Mouse (Mus musculus) spleen, postnatal 10 days (tissue): ENCODE results near the gene Slc41a2.
"Not testable (repeated sequence)": the region's sequence is repeated elsewhere in the genome, so short reads cannot be mapped to it uniquely, and the experiment has no call there.

Experiments
- DNase-seq, 2 experiments: peaks; one replicate each; pipeline ENCODE4 v3.0.0; 2021 to 2022; ENCODE audit warnings: low spot score in 2 of 2

Slc41a2 gene

DNA sequence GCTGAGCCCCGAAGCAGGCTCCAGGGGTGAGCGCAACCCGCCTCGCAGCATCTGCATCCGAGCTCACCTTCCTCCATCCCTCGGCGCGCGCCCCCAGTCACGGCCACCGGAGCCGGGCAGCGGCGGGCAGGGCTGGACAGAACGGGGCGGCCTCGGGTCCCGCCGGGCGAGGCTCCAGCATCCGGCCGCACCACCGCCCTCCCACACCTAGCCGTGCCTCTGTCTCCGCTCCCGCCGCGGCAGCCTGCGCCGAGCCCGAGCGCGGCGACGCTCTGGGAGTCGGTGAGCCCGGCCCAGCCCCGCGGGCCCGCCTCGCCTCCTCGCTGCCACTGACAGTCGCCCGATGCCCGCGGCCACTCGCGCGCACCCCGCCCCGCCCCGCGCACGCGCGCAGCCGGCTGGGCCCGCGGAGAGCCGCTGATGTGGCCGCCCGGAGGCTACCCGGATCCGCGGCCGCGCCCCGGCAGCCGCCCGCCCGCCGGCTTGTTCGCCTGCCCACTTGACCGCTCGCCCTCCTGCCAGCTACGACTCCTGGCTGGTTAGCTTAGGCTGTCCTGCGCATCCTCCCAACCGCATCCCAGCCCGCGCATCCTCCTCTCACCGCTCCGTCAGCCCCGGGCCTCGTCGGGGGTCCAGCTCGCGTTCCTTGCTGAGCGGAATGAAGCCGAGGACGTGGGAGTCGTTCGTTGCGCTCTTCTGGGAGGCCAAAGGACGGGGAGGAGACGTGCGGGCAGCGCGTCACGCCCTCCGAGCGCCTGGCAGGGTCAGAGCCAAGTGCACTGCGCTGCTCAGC is at the start of gene Slc41a2:
TSS of gene Slc41a2 (minus strand) at position 724 of the 793 bp plus-strand sequence.
- DNase-seq, result peak; percentile 24 to 49

DNA sequence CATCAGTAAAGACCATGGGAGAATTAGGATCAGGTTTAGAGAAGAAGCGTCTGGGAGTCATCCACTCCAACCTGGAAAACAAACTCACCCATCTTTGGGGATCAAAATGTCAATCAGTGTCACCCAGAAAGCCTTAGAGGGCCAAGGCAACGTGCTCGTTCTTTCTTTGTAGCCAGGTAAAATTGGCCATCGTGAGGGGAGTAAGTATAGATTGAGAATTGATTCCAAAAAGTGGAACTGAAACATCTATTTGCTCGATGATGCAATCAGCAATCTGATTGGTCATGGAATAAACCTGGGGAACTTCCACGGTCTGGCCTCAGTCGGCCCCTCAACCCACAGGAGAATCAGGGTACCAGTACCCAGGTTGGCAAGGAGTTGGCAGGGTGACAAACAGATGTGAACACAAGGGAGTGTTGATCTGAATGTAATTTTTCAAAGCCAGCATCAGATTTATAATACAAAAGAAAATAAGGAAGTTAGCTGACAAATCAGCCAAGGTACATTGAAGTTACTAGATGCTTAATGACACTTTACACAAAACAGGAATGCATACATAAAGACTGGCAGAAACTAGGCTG is 47.7 kb upstream of the Slc41a2 start:
- no peak for DNase-seq

DNA sequence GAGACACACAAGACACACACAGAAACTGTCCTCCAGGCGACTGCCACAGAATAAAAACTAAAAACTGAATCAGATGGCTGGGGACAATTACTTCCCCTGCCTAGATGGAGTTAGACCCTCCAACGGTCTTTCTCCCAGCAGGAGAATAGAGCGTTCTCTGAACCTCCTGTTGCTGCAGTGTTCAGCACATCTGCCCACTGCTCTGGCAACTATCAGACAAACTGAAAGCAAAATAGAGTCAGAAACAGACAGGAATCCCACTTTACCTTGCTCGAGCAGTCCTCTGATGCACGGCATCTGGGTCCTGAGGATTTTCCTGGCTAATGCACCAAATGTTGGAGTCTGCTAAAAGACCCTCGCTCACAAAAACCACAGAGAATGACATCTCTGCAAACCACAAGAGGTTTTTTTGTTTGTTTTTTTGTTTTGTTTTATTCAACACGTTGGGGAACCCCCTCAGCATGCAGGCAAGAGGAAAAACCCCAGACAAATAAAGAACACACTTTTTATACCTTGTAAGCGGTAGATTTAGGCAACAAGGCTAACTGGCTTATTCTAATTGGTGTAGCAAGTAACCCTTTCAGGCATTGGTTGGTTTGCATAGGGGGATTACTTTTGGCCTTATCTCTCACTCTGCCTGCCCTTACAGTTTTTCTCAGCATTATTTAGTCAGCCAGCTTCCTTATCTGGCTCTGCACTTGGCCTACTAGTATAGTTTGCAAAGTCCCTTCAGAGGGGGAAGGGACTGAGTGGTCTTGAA is 47.0 kb upstream of the Slc41a2 start:
- no peak for DNase-seq

DNA sequence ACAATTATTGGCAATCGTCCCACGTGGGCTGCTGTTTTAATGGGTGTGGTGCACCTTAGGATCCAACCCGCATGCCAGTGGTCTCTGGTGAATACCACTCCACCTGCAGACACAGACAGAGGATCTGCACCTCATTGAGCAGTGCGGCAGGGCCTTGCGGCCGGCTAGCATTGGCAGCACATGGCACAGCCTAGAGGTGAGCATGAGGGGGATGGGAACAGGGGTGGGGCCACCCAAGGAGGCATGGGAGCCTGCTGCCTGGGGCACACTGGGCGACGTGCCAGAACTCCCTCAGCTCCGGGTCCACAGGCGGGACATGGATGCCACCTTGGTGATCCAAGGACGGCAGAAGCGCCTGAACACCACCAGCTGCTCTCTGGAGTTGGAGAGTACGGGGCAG is 46.2 kb upstream of the Slc41a2 start:
- no peak for DNase-seq

DNA sequence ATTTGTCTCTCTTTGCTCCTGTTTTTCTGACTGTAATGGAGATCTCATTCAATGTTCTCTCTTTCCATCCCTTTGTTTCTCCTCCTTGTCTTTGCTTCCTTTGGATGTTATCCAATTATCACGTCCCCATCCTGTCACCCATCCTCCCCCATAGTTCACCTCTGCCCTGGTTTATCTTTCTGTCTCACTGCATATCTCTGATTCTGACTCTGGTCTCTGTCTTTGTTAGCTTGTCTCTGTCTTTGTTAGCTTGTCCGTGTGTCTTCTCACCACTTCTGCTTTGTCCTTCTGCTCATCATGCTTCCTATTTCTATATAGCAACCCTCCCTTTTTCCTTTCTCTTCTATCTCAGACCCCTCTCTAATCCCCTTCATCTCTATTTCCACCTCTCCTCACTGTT is 45.3 kb upstream of the Slc41a2 start:
- no peak for DNase-seq

DNA sequence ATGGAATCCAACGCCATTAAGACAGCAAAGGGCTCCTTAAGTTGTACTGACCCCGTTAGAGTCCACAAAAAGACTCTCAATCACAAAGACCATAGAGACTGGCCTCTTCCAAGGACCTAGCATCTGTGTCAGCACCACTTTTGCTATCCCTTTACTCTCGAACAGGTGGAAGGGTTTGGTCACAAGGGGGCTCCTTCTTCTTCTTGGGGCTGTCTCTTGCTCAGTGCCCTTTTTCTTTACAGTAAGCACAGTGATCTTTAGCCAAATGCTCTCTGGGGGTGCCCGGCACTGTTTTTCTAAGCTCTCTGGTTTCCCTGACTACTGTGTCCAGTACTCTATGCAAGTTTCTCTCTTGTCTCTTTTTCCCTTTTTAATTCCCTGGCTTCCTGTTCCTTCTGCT is 44.8 kb upstream of the Slc41a2 start:
- no peak for DNase-seq

DNA sequence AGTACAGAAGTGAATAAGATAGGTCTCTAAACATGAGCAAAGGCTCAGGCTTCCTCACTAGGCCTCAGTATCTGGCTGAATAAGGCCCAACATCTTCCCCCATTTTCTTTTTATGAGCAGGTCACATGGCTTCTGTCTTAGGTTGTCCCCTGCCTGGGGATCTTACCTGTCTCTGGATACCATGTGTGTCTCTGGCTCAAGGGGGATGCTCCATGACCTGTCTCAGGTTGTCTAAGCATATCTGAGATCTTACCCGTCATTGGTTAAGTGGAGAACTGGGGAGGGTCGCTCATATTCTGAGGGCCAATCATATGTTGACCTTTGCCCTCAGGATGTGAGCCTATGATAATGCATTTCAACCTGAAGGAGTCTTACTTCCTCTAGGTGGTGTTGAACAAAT is 42.8 kb upstream of the Slc41a2 start:
- DNase-seq, result no peak

DNA sequence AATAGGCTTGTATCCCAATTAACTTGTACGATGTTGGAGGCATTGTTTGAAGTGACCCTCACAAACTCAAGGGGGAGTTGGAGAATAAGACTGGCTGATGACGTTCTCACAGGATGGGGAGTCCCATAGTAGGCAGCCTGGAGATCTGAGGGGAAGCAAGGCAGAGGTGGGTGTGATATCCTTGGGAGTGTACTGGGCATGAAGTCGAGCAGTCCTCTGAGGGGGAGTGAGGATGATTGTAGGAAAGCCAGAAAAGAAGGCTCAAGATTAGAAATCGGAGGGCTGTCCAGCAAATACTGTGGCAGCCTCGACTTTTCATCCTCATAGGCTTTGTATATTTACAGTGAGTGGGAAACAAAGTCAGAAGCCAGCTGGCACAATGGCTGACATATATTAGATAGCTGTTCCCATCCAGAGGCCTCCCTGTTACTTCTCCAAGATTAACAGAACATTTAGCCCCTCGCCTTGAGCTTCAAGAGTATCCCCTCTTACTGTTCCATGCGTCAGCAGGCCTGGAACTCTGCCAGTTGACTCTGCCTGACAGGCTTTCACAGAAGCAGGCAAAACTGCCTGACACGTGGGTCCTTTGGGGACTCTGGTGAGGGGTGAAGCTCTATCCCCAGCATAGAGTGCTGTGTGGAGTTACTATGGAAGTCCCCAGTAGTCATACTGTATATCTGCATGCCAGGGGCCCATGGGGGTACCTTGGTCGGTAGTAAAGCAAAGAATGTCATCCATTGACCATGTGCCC is 40.6 kb upstream of the Slc41a2 start:
- DNase-seq, result no peak

DNA sequence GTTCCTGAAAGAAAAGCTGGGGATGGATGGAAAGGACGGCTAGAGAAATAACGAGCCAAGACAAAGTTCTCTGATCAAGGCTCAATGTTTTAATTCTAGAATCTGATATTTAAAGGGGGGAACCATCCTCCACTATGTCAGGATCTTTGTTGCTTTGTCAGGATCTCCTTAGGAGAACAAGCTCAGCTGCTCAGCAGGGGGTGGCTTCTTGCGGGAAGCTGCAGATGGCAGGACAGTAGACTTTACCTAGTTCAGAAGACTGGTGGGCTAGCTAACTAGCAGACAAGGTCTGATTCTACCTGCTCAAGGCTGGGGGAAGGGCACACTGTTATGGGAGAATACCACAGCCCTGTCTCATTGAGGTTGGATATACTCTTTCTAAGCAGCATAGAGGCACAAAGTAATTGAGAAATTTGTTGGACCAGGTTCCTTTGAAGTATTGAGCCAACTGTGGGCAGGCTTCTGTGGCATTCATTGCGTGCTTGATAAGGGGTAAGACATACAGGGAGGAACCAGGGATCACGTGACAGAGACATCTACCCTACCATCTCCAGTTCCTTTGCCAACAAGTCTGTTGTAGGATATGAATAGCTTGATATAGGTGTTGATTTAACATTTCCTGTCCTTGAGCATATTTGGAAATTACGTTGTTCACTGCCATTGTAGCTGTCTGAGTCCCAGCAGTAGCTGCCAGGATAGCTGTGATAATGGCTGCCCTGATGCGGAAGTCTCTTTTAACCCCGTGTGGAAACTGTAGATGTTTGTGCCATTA is 39.4 kb upstream of the Slc41a2 start:
- no peak for DNase-seq

DNA sequence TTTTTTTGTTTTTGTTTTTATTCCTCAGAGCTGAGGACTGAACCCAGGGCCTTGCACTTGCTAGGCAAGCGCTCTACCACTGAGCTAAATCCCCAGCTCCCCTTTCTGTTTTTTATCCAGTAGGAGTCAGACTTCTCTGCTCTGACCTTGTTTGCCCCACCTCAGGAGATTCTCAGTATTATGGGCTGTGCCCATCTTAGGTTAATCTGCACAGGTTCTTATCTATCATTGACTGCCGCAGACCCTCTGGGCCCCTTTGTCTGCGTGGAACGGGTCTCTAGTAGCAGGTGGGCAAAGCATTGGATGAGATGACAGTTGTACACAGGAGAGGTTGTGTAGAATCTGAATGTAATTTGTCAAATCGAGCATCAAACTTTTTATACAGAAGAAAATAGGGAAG is 37.8 kb upstream of the Slc41a2 start:
- DNase-seq, result not testable (repeated sequence)

DNA sequence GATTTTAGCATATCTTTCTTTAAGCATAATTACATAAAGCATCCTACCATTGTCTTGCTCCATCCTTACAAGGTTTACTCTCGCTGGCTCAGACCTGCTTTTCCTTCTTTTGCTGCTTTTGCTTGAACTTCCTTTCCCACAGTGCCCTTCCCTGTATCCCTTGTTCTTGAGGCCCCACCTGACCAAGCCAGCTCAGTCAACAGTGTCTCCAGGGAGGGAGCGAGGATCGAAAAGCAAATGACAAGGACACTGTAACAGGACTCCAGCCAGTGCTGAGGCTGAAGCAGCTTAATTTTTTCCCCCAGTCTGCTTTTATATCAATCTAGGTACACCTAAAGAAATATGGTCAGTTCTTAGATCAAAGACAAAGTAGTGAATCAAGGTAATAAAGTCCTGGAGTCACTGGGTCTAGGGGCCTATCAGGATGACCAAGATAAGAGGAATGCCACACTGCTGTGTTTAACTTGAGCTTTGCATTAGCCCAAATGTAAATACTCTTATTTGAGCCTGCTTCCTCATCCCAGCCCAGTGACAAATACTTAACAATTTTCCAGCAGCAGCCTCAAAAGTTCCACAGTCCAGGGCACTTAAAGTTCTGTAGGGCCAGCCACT is 36.5 kb upstream of the Slc41a2 start:
- no peak for DNase-seq

DNA sequence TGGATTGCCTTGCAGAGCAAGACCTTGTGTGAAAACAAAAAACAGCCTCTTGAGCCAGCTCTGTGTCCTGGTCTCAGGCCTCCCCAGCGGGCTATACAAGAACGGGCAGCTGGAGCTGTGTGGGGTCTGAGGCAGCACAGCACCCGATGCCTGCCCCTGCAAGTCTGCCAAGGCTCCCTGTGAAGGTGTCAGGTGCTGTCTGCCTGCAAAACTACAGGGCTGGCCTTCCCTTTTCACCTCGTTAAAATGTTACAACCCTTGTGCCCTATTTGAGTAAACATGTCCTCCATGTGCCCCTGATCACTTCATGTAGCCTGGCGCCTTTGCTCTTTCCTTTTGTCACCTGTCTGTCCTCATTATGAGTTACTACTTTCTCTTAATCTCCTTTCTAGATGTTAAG is 31.2 kb upstream of the Slc41a2 start:
- DNase-seq, result no peak

DNA sequence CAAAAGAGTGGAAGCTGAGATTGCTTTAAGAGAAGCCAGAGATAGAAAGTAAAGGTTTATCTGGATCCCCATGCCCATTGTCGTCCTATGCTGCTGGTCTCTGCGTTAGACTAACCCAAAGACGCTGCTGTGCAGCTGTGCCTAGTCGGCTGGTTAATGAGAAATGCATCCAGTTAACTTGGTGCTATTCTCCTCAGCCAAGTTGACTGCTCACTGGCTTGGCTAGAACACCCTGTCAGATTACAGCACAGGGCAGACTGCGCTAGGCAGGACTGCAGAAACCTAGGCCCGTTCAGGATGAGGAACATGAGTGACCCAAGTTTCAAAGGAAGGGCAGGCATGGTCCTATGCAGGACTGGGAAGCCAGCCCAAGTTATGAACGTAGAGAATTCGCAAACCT is 25.8 kb upstream of the Slc41a2 start:
- DNase-seq, result no peak

DNA sequence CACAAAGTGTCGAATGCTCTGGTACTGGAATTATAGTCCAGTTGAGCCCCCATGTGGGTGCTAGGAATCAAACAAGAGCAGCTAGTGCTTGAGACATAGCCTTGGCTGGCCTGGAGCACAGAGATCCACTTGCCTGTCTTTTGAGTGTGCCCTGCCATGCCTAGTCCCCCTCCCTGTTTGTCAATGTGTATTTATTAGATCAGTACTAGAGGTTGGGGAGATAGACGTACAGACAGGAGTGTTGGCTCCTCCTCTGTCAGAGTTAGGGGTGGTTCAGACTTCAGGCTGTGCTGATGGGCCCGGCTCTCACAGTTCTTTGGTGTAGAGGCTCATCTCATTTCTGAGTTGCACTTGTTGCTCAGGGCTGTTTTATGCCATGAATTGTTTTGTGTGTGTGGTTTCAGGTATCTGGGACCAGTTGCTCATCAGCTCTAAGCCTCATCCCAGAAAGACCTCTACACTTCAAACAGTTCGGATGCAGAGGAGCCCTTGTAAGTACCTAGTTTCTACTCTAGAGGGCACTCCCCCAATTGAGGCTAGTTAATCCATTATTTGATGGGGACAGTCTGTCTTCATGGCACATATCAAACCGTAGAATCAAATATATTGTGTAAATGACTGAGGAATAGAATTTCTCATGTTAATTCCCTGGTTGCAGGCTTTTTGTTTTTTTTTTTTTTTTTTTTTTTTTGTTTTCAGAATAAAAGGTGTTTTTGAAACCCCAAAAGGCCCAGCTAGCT is 24.1 kb upstream of the Slc41a2 start:
- no peak for DNase-seq

DNA sequence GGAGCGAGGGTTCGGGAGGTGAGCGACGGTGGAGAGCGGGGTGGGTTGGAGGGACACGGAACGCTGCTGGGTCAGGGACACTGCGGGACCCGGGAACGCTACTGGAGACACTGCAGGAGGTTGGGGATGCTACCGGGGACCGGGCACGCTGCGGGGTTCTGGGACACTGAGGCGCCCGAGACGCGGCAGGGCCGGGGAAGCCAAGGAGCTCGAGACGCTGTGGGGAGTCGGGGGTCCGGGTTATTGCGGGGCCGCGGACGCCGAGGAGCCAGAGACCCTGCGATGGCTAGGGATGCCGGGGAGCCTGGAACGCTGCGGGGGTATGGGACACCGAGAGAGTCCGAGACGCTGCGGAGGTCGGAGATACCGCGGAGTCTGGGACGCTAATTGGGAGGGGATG is 22.7 kb upstream of the Slc41a2 start:
- DNase-seq, result no peak

DNA sequence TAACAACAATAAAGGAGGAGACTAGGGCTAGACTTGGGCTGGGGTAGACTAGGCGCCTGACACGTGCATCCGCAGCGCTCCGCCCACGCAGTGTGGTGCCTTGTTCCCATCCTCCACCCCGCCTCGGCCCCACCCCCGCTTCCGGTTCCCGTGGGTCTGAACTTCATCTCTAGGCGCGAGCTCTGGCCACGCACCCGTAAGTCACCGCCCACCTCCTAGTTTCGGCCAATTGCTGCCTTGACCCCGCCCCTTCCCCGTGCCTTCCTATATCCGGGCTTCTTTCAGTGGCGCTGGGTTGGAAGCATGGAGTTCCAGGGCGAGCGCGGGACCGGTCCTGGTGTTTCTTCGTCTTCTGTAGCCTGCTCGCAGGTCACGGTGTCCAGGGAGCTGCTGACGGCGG is 22.3 kb upstream of the Slc41a2 start, which contains the start of gene D10Wsu102e:
TSS of gene D10Wsu102e (plus strand) at position 266 of the 400 bp plus-strand sequence.
- DNase-seq, result peak; percentile 79 to 96

DNA sequence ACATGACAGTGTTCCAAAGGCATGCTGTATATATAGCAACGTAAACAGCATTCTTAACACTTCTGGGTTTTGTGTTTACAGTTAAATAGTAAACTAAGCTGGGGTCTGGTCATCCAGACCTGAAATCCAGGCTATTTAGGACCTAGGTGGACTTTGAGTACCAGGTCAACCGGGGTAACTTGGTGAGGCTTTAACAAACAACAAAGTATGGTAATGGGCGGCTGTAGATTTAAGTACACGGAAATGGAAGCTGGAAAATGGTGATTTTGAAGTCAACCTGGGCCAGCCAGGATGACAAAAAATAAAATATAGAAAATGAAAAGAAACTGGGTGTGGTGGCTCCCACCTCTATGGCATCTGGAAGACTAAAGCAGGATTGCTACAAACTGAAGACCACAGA is 21.8 kb upstream of the Slc41a2 start:
- DNase-seq, result no peak

DNA sequence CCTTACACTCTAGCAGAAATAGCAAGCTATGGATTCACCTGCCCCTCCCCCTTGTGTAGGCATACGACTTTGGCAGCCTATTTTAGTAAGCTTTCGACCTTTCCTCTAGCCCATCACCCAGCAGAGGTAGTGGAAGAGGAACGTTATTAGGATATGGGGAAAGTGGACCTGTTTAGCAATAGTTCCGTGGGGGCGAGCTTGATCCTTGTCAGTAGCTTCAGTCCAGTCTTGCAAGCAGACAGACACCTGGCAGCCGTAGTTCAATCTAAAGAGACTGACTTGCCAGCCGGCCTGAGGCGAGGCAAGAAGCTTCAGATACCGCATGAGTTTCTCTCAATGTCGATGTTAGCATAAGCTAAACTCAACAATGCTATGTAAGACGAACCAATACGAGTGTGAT is 18.7 kb upstream of the Slc41a2 start:
- DNase-seq, result no peak

DNA sequence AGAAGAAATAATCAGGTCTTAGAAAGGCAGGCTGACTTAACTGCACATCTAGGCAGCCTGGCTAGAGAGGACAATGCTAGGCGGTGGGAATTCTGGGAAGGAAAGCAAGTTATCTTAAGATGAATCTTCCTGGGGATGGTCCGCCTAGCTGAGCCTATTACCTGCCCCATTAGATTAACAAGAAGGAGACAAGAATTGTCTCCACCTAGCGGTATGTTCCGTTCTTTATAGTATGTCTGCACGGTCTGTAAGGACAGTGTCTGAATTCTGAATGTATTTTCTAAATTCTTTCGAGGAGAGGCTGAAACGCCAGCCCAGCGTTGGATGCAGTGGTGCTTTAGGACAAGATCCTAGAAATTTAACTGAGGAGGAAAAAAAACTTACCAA is 16.6 kb upstream of the Slc41a2 start:
- no peak for DNase-seq

DNA sequence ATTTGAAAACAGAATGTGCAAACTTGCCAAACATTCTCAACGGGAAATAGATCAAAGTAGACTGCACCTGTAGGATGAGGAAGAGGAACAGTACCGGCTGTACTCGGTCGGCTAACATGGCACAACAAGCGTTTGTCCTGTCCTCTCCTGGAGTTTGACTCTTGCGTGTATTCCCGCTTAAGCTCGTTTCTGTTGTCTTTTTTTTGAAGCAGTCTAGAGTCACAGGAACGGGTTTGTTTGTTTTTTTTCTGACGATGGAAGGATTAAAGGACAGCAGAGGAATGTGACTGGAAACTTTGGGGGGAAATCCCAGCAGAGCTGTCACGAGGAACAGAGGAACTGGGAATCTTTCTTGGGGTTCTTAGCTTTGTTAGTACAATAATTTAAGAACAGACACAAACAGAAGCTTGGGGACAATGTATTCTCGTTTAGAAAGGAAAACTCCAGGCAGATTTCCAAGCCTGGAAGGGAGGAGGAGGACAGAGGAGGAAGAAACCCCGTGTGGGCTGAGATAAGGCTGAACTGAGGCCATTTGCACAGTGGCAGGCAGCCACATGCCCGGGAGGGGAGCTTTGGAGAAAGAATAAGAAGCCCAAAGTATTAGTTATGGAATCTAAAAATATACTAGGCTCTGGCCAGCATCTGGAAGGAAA is 16.1 kb upstream of the Slc41a2 start:
- DNase-seq, result no peak
